Mouse (Mus musculus): ENCODE data around the gene Strada.
"Not testable (repeated sequence)": the region's sequence is repeated elsewhere in the genome, so short reads cannot be mapped to it uniquely, and the experiment has no call there.

Strada gene

DNA sequence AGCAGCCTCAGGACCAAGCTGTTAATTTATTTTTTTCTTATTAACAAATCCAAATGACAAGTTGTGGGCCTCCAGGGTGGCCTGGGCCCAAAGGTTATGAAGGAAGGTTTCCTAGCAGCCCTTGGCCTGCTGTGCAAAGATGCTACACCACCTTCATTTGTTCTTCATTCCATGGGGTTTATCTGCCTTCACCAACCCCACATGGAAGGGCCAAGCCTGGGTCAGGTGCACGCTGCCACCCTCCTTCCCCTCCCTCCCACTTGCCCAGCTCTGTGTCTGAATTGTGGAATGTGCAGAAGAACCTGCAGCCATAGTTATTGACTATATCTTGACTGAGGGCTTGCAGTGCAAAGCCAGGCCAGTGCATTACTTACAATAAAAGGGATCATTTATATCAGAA is 45.7 kb downstream of the Strada start:
- DNase-seq (ENCODE audit: low read depth): no peak

DNA sequence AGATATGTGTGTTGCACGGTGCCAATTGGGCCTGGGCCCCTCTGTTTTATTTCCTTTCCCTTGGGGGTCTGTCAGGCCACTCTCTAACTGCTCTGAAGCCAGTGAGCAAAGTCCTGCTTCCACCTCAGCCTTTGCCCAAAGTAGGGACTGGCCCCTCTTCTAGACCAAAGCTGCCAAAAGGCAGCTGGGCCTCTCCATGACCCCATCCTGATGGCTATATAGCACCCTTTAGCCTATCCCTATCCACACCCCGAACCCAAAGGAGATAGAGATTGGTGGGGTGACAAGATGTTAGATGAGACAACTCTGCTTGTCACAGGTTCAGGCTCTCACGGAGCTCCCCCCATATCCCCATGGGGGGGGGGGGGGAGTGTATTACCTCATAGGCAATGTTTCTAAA is 46.2 kb downstream of the Strada start:
- no peak for DNase-seq (ENCODE audit: low read depth)

DNA sequence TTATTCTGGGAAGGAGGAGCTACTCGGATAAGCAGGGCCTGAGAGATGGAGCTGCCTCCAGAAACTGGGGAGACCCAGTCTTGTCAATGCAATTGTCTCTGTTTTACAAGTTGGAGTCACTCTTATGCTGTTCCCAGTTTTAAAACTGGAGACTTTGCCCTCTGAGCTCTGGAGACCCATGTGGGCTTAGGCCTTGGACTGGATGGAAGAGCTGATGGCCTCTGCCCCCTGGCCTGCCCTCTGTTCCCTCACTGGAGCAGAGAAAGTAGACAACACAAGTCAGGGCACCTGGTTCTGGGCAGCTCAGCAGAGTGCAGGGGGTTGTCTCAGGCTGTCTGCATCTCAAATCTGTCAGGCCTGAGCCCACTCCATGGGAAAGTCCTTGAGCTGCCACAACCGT is 47.2 kb downstream of the Strada start:
- DNase-seq (ENCODE audit: low read depth): no peak

DNA sequence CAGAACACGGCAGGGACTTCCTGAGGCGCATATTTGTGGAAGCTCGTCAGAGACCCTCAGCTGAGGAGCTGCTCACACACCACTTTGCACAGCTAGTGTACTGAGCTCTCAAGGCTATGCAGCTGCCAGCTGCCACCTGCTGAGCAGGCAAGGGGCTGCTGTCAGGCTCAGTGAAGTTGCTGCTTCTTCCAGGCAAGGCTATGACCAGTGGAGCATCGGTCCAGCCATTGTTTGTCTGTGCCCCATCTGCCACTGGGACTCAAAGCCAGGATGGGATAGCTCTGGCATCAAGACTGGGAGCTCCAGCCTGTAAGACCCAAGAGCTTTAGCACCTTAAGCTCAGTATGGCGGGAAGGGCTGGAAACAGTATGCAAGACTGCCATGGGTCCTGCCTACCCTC is 47.9 kb downstream of the Strada start:
- no peak for DNase-seq (ENCODE audit: low read depth)

DNA sequence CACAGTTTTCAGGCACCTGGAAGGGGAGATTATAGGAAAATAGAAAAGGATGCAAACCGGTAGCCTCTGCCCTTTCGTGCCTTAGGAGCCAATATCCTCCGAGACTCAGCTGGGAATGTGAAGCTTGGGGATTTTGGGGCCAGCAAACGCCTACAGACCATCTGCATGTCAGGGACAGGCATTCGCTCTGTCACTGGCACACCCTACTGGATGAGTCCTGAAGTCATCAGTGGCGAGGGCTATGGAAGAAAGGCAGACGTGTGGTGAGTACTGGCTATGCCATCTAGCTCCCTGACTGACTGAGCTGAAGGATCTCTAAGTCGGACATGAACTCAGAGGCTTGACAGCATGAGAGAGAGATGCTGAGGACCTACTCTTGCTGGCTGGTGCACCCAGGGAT is 49.8 kb downstream of the Strada start:
- DNase-seq (ENCODE audit: low read depth): no peak

DNA sequence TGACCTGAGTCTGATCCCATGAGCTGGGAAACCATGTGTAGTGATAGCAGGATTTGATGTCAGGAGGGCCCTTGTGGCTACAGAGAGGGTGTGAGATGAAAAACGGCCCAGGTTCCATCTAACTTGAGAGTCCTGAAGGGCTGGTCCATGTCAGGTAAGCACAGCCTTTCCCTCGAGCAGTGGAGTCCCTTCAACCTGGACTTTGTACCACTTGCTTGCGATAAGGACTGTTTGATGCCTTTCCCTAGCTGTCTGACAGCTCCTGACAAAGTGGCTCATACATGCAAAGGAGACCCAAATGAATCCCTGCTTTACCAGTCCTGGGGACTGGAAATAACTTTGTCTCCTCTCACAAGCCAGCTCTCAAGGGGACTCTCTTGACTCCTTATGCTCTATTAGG is 50.7 kb downstream of the Strada start:
- no peak for DNase-seq (ENCODE audit: low read depth)

DNA sequence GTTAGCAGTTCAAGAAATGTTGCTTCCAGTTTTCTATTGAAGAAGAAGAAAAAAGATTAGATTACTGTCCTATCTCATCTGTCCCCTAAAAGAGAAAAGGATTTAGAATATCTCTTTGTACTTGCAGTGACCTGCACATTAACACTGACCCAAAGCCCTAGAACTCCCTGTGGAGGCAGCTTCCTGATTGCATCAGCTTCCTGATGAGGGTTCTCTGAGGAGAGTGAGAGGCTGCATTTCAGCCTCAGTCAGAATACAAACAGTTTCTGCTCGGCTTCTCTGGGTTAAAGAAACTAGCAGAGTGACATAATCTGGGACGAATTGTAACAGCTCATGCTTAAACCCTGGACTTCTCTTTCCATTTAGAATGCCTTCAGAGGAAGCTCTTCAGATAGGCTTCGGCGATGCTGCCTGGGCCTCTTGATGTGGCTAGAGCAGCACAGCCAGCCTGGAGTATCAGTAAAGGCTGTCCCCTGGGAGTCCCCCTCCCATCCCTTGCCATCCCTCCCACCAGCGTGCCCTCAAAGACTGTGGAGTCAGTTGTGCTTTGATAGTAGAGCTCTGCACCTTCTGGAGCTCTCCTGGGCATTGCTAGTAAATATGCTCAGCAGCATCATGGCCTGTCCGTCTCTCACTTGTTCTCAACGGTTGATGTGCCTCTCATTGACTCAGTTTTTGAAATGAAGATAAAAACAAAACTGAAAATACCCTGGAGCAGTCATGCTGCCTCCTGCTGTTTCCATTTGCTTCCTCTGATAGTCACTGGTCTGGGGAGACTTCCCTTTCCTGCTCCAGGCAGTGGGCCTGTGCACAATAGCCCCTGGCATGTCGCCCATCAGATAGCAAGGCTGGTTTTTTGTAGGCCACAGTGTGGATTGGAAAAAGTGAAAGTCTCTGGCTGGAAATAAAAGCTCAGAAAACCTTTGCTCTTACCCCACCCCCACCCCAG is 67.1 kb downstream of the Strada start:
- DNase-seq (ENCODE audit: low read depth): no peak

DNA sequence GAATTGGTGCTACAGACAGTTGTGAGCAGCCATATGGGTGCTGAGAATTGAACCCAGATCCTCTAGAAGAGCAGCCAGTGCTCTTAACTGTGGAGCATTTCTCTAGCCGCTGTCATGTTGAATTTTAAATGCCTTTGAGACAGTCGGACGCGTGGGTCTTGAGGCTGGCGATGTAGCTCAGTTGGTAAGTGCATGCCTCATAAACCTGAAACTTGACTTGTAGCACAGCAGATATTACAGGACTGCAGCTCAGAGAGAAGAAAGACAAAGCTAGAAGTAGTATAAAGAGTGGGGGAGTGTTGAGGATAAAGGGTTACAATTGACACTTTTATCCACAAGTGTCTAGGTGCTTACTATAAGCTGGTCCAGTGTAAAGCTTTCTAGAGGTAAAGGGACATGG is 69.5 kb downstream of the Strada start:
- DNase-seq (ENCODE audit: low read depth): no peak

DNA sequence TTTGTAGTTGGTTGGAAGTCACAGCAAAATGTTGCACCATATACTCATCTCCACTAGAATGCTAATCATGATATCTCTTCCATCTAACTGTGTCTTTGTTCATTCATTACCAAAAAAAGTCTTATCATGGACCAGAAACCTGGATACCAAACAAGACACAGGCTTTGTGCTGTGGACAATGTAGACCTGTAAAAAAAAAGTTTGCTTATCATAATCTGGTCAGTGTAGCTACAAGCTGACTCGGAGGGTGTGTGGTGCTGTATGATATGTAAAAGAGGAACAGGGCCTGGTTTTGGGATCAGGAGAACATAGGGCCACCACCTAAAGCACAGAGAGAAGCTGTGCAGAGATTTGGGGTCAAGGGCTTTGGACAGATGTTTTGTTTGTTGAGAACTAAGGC is 72.5 kb downstream of the Strada start:
- no peak for DNase-seq (ENCODE audit: low read depth)

DNA sequence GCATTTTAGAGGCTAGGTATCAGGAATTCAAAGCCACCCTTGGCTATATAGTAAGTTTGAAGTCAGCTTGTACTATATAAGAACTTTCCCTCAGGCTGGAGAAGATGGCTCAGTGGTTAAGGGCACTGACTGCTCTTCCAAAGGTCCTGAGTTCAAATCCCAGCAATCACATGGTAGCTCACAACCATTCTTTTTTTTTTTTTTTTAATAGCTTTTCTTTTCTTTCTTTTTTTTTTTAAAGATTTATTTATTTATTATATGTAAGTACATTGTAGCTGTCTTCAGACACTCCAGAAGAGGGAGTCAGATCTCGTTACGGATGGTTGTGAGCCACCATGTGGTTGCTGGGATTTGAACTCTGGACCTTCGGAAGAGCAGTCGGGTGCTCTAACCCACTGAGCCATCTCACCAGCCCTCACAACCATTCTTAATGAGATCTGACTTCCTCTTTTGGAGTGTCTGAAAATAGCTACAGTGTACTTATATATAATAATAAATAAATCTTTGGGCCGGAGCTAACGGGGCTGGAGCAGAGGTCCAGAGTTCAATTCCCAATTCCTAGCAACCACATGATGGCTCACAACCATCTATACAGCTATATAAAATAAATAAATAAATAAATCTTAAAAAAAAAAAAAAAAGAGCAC is 75.1 kb downstream of the Strada start:
- DNase-seq (ENCODE audit: low read depth): not testable (repeated sequence)

DNA sequence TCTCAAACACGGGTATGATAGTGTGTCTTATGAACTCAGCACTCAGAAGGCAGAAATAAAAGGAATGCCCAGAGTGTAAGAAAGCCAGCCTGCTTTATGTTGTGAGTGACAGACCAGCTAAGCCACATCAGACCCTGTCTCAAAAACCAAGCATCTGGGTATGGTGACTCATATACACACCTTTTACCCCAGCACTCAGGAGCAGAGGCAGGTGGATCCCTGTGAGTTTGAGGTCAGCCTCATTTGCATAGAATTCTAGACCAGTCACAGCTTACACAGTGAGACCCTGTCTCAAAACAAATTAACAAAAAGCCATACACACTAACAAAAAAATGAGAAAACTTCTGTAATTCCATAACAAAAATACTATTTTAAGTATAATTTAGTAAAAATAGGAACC is 76.1 kb downstream of the Strada start:
- no peak for DNase-seq (ENCODE audit: low read depth)

DNA sequence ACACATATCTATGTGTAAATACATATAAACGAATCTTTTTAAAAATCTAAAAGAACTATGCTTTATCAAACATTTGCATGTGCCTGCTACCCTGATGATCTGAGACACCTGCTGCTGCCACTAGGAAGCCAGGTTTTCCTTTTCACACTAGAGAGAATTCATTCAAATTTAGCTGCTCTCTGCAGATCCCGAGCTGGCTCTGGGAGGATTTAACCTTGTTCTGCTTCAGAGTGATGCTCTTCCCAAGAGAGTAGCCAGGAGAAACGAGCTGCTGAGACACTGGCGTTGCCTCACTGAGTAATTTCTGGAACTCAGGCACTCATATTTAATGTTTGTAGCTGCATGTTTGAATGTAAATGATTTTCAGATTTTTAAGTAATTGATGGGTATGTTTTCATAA is 77.2 kb downstream of the Strada start:
- DNase-seq (ENCODE audit: low read depth): no peak

DNA sequence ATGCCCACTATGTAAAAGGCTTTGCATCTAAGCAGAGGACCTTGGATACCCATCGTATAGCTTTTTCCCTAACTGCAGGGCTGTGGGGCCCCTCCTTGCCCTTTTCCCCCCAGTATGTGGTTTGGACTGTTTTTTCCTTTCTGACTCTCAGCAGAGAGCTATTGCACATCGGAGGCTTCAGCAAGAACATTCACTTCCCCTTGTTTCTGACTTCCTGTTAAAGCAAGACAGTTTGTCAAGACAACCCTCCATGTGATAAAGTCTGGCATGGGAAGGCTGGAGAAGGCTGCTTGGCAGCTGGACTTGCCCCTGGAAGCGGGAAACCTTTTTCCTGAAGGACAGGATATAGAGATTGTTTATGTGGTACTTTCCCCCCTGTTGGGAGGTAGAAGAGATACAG is 79.2 kb downstream of the Strada start:
- peak; percentile 38 for DNase-seq (ENCODE audit: low read depth)

DNA sequence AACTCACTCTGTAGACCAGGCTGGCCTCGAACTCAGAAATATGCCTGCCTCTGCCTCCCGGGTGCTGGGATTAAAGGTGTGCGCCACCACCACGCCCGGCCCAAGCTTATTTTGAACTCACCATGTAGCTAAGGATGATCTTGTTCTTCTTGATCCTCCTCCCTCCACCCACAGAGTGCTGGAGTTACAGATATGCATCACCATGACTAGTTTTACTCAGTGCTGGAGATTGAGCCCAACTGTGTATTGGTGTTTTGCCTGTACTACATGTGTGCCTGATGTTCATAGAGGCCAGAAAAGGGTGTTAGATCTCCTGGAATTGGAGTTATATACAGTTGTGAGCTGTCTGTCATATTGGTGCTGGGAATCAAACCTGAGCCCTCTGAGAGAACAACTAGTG is 79.7 kb downstream of the Strada start:
- DNase-seq (ENCODE audit: low read depth): no peak
